Mouse (Mus musculus) liver, embryonic 13.5 days (tissue): ENCODE results near the gene Nabp2. TPM values are rescaled to one million over a fixed set of nuclear protein-coding genes. Genes with fewer than 3 reads are reported as not detected.

ENCODE experiments used
- microRNA-seq: library from miRNA; unstranded; fragments of <30 nt; microRNA quantifications from one replicate; pipeline ENCODE4, GENCODE M21; 2016
- polyA plus RNA-seq: library from polyadenylated mRNA; unstranded; fragments of >200 nt; fragmentation: Nextera tagmentation; extraction: Ambion mirVana; gene quantifications from 2 replicates; pipeline ENCODE4 v1.2.1, GENCODE M21; 2015

Gene Nabp2
- polyA plus RNA-seq, 1 experiment from 2014 or later = 57.3 TPM

Small RNAs within 50 kb of the gene (microRNA-seq; reads per million reads assigned to microRNA genes)
- gene Gm25361 (not detected), gene Gm26308 (not detected), gene Mir6914 (1.5 reads per million), gene Mir6915 (not detected), gene Mir8105 (1.8 reads per million)

Other genes starting within 250 kb of the Nabp2 start
- 7.0 and 8.8 TPM in 2 replicates for gene Rbms2, start 231.2 kb downstream of the Nabp2 start, polyA plus RNA-seq
- gene Gls2, start 217.0 kb downstream of the Nabp2 start, polyA plus RNA-seq = 1.9 and 2.2 TPM in 2 replicates
- 24.1 and 24.7 TPM in 2 replicates for gene Spryd4, start 199.7 kb downstream of the Nabp2 start, polyA plus RNA-seq
- 0.09 TPM in 1 of 2 replicates, not detected in the other for gene Mip, start 185.7 kb downstream of the Nabp2 start, polyA plus RNA-seq
- 34.8 and 37.4 TPM in 2 replicates for gene Timeless, start 179.4 kb downstream of the Nabp2 start, polyA plus RNA-seq
- 0.31 and 0.49 TPM in 2 replicates for gene Apon, start 157.4 kb downstream of the Nabp2 start, polyA plus RNA-seq
- gene Apof, start 142.8 kb downstream of the Nabp2 start, polyA plus RNA-seq = 46.0 and 46.6 TPM in 2 replicates
- gene Stat2, start 140.9 kb downstream of the Nabp2 start, polyA plus RNA-seq = 5.7 and 6.3 TPM in 2 replicates
- gene Il23a, start 112.7 kb downstream of the Nabp2 start, polyA plus RNA-seq = 0.10 TPM in 1 of 2 replicates, not detected in the other
- gene Pan2, start 108.2 kb downstream of the Nabp2 start, polyA plus RNA-seq = 11.8 and 14.4 TPM in 2 replicates
- gene Cnpy2, start 89.0 kb downstream of the Nabp2 start, polyA plus RNA-seq = 99.7 and 105 TPM in 2 replicates
- 149 and 170 TPM in 2 replicates for gene Cs, start 73.8 kb downstream of the Nabp2 start, polyA plus RNA-seq
- 4.6 and 4.8 TPM in 2 replicates for gene Coq10a, start 42.5 kb downstream of the Nabp2 start, polyA plus RNA-seq
- 5.0 and 5.1 TPM in 2 replicates for gene Ankrd52, start 34.4 kb downstream of the Nabp2 start, polyA plus RNA-seq
- gene Slc39a5, start 10.3 kb downstream of the Nabp2 start, polyA plus RNA-seq = 30.5 and 32.8 TPM in 2 replicates
- gene Rnf41, start 165 bp upstream of the Nabp2 start, polyA plus RNA-seq = 9.0 and 10.7 TPM in 2 replicates
- gene Smarcc2, start 47.8 kb upstream of the Nabp2 start, polyA plus RNA-seq = 18.5 and 30.1 TPM in 2 replicates
- 498 and 524 TPM in 2 replicates for gene Myl6, start 82.7 kb upstream of the Nabp2 start, polyA plus RNA-seq
- 1.2 and 1.3 TPM in 2 replicates for gene Myl6b, start 87.2 kb upstream of the Nabp2 start, polyA plus RNA-seq
- 9.9 and 10.6 TPM in 2 replicates for gene Esyt1, start 114.4 kb upstream of the Nabp2 start, polyA plus RNA-seq
- 6.2 and 7.1 TPM in 2 replicates for gene Zc3h10, start 136.3 kb upstream of the Nabp2 start, polyA plus RNA-seq
- gene Rpl41, start 137.8 kb upstream of the Nabp2 start, polyA plus RNA-seq = 2,776 and 3,150 TPM in 2 replicates
- gene Pa2g4, start 154.5 kb upstream of the Nabp2 start, polyA plus RNA-seq = 207 and 228 TPM in 2 replicates
- gene Erbb3, start 178.2 kb upstream of the Nabp2 start, polyA plus RNA-seq = 1.2 and 1.9 TPM in 2 replicates
- 486 and 551 TPM in 2 replicates for gene Rps26, start 215.3 kb upstream of the Nabp2 start, polyA plus RNA-seq
- gene Ikzf4, start 234.5 kb upstream of the Nabp2 start, polyA plus RNA-seq = 0.12 and 0.21 TPM in 2 replicates